Mouse (Mus musculus) neural tube, embryonic 13.5 days (tissue): Measurements from ENCODE around the gene Tcp10c. TPM values are rescaled to one million over a fixed set of nuclear protein-coding genes. Genes with fewer than 3 reads are reported as not detected.
"Not testable (repeated sequence)": the region's sequence is repeated elsewhere in the genome, so short reads cannot be mapped to it uniquely, and the experiment has no call there.

Source experiments
- ATAC-seq: fragments of 200-750 bp; cut with Nextera tagmentation; 2 replicates; pipeline ENCODE4 v1.8.0; 2017; ENCODE audit warnings: low read depth, mild to moderate bottlenecking, moderate TSS enrichment, moderate library complexity
- H3K27ac ChIP-seq: fragments of 300-500 bp; sonication (generic); replicated peaks from 2 replicates; pipeline ENCODE4 v1.5.1; 2015; ENCODE audit warnings: moderate library complexity, mild to moderate bottlenecking, inconsistent platforms
- H3K27me3 ChIP-seq: fragments of 300-500 bp; sonication (generic); 2 replicates; pipeline ENCODE4 v1.6.1; 2015; ENCODE audit warnings: mild to moderate bottlenecking, inconsistent platforms
- H3K36me3 ChIP-seq: fragments of 300-500 bp; sonication (generic); 2 replicates; pipeline ENCODE4 v1.6.1; 2015; ENCODE audit warnings: mild to moderate bottlenecking, inconsistent platforms
- H3K4me1 ChIP-seq: fragments of 300-500 bp; sonication (generic); replicated peaks from 2 replicates; pipeline ENCODE4 v1.6.1; 2015; ENCODE audit warnings: inconsistent platforms
- H3K4me2 ChIP-seq: fragments of 300-500 bp; sonication (generic); 2 replicates; pipeline ENCODE4 v1.6.1; 2015; ENCODE audit warnings: inconsistent platforms, mild to moderate bottlenecking, moderate library complexity
- H3K4me3 ChIP-seq: fragments of 300-500 bp; sonication (generic); 2 replicates; pipeline ENCODE4 v1.5.1; 2015; ENCODE audit warnings: mild to moderate bottlenecking, inconsistent platforms
- H3K9ac ChIP-seq: fragments of 300-500 bp; sonication (generic); 2 replicates; pipeline ENCODE4 v1.6.1; 2015; ENCODE audit warnings: moderate library complexity, mild to moderate bottlenecking, inconsistent platforms
- H3K9me3 ChIP-seq: fragments of 300-500 bp; sonication (generic); 2 replicates; pipeline ENCODE4 v1.6.1; 2016; ENCODE audit warnings: inconsistent platforms
- whole genome bisulfite sequencing: fragments of 180-500 bp; shearing (Covaris S2); methylation state at CpG from one replicate; pipeline ENCODE4 v1.1.7; 2015; 5-methylcytosine and 5-hydroxymethylcytosine counted together
- polyA plus RNA-seq: library from polyadenylated mRNA; unstranded; fragments of >200 nt; fragmentation: Nextera tagmentation; extraction: Ambion mirVana; gene quantifications from 2 replicates; pipeline ENCODE4 v1.2.1, GENCODE M21; 2015

The Tcp10c gene
- polyA plus RNA-seq, 1 experiment from 2014 or later, result 0.17 TPM

GRCm38 (mm10) chr17:13403527-13404131 is 49.3 kb downstream of the Tcp10c start:
- H3K27me3 ChIP-seq, H3K36me3 ChIP-seq, H3K4me2 ChIP-seq, H3K4me1 ChIP-seq, ATAC-seq, H3K4me3 ChIP-seq, H3K27ac ChIP-seq, H3K9ac ChIP-seq: not testable (repeated sequence)
- 80% methylated on average over 5 of the region's 5 CpGs for WGBS
- peaks cover 20% of the 10 kb centered on the region for H3K9me3 ChIP-seq

- H3K27me3 ChIP-seq, H3K36me3 ChIP-seq, H3K4me2 ChIP-seq, H3K9me3 ChIP-seq, H3K9ac ChIP-seq, H3K27ac ChIP-seq, H3K4me3 ChIP-seq, ATAC-seq, H3K4me1 ChIP-seq: not testable (repeated sequence)
- WGBS, result 87% methylated on average over 3 of the region's 3 CpGs
Measured at GRCm38 (mm10) chr17:13406023-13406422, 51.7 kb downstream of the Tcp10c start.

GRCm38 (mm10) chr17:13406701-13407100 is 52.3 kb downstream of the Tcp10c start:
- not testable (repeated sequence) for H3K27me3 ChIP-seq, ATAC-seq, H3K27ac ChIP-seq, H3K36me3 ChIP-seq, H3K4me2 ChIP-seq, H3K4me1 ChIP-seq, H3K4me3 ChIP-seq, H3K9ac ChIP-seq, H3K9me3 ChIP-seq
- WGBS, result 91% methylated on average over 6 of the region's 6 CpGs

GRCm38 (mm10) chr17:13407621-13408256 is 53.4 kb downstream of the Tcp10c start:
- H3K9me3 ChIP-seq, H3K4me3 ChIP-seq, H3K4me2 ChIP-seq, H3K27ac ChIP-seq, H3K27me3 ChIP-seq, H3K36me3 ChIP-seq, ATAC-seq, H3K9ac ChIP-seq, H3K4me1 ChIP-seq: not testable (repeated sequence)
- 95% methylated on average over 3 of the region's 4 CpGs for WGBS

- ATAC-seq, H3K27ac ChIP-seq, H3K9me3 ChIP-seq, H3K4me2 ChIP-seq, H3K36me3 ChIP-seq, H3K27me3 ChIP-seq, H3K4me3 ChIP-seq, H3K4me1 ChIP-seq, H3K9ac ChIP-seq: not testable (repeated sequence)
- WGBS, result 94% methylated on average over 11 of the region's 11 CpGs
Measured at GRCm38 (mm10) chr17:13408257-13408633, 53.9 kb downstream of the Tcp10c start.

GRCm38 (mm10) chr17:13421022-13421591 is 66.7 kb downstream of the Tcp10c start:
- not testable (repeated sequence) for H3K9ac ChIP-seq, H3K4me3 ChIP-seq, H3K27me3 ChIP-seq, ATAC-seq, H3K36me3 ChIP-seq, H3K27ac ChIP-seq, H3K4me2 ChIP-seq, H3K4me1 ChIP-seq
- peaks cover 14% of the 10 kb centered on the region for H3K9me3 ChIP-seq
- WGBS, result 92% methylated on average over 11 of the region's 12 CpGs

- H3K36me3 ChIP-seq, H3K4me1 ChIP-seq, H3K4me2 ChIP-seq, H3K27me3 ChIP-seq, H3K27ac ChIP-seq, H3K4me3 ChIP-seq, ATAC-seq, H3K9ac ChIP-seq: not testable (repeated sequence)
- 88% methylated on average over 5 of the region's 5 CpGs for WGBS
- H3K9me3 ChIP-seq, result peaks cover 18% of the 10 kb centered on the region
Measured at GRCm38 (mm10) chr17:13422638-13423037, 68.3 kb downstream of the Tcp10c start.

- H3K9me3 ChIP-seq, result peaks cover 18% of the 10 kb centered on the region
- not testable (repeated sequence) for H3K27me3 ChIP-seq, ATAC-seq, H3K27ac ChIP-seq, H3K9ac ChIP-seq, H3K4me1 ChIP-seq, H3K4me2 ChIP-seq, H3K4me3 ChIP-seq, H3K36me3 ChIP-seq
- WGBS, result 66% methylated on average over 8 of the region's 8 CpGs
Measured at GRCm38 (mm10) chr17:13423373-13424024, 69.1 kb downstream of the Tcp10c start.

GRCm38 (mm10) chr17:13424321-13424720 is 69.9 kb downstream of the Tcp10c start:
- WGBS, result 90% methylated on average over 6 of the region's 6 CpGs
- H3K36me3 ChIP-seq, H3K4me2 ChIP-seq, H3K4me1 ChIP-seq, H3K4me3 ChIP-seq, H3K27ac ChIP-seq, H3K27me3 ChIP-seq, H3K9ac ChIP-seq: not testable (repeated sequence)
- peaks cover 18% of the 10 kb centered on the region for H3K9me3 ChIP-seq
- 0 out of 2 replicates have a peak, but pooled peaks have one; percentile 15 for ATAC-seq

- not testable (repeated sequence) for H3K4me1 ChIP-seq, H3K27me3 ChIP-seq, H3K4me3 ChIP-seq, H3K27ac ChIP-seq, H3K4me2 ChIP-seq, H3K36me3 ChIP-seq, H3K9ac ChIP-seq, ATAC-seq
- H3K9me3 ChIP-seq, result peaks cover 18% of the 10 kb centered on the region
- WGBS, result 89% methylated on average over 2 of the region's 5 CpGs
Measured at GRCm38 (mm10) chr17:13425694-13426093, 71.3 kb downstream of the Tcp10c start.

- not testable (repeated sequence) for H3K36me3 ChIP-seq, H3K27ac ChIP-seq, H3K9ac ChIP-seq, H3K4me3 ChIP-seq, H3K4me1 ChIP-seq, ATAC-seq, H3K27me3 ChIP-seq, H3K4me2 ChIP-seq
- peaks cover 18% of the 10 kb centered on the region for H3K9me3 ChIP-seq
- WGBS, result 94% methylated on average over 4 of the region's 6 CpGs
Measured at GRCm38 (mm10) chr17:13426508-13426907, 72.1 kb downstream of the Tcp10c start.
